Comparison of ENCODE assay signal across 7 mouse cellular contexts in the genomic region with DNA sequence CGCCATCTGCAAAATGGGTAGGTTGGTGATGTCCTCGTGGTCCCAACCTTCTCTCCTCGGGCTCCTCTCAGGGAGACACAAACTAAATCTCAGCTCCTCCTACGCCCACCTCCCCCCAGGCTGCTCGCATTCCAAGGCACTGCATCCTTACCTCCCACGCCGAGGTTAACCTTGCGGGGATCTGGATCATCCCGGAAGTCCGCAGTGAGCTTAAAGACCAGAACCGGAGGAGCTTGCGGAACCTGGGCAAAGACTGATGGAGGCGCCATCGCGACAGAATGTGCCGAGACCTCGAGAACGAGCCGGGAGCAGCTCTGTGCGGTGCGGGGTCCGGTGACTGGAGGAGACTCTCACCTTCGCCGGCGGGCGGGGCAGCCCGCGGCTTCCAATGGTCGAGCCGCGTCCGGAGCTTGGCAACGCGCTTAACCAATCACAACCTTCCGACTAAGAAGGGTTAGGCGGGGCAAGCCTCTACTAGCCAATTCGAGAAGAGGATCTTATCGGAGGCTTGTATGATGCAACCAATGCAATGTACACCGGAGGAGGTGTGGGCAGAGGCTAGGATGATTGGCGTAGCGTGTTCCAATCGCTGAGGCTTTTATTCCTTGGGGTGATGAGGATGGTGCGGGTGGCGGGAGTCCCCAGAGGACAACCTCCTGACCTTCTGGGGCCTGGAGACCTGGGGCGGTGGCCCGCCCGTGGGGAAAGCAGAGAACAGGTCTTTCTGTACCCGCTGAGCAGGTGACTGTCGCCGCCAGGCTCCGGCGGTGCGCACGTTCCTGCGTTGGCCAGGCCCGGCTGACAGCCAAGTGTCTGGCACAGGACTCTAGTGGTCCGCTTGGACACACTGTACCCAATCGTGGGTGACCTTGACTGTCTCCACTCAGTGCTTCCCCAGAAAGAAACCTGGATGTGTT. TPM values are rescaled to one million over a fixed set of nuclear protein-coding genes. Genes with fewer than 3 reads are reported as not detected.
DNase-seq lines count a peak whose midpoint lies in the region; ATAC-seq lines count a peak whose summit lies in the region.

A gene (minus strand): TSS at position 419 of the 917 bp plus-strand sequence.

- H3K9me3 ChIP-seq in embryonic facial prominence, embryonic 11.5 days (replicated peaks; ENCODE audit: control insufficient read depth, low read length): no peaks in the 10 kb centered on the region
- H3K9me3 ChIP-seq in limb, embryonic 10.5 days (replicated peaks): no peaks in the 10 kb centered on the region
- H3K9me3 ChIP-seq in midbrain, embryonic 13.5 days: no peaks in the 10 kb centered on the region

- H3K4me3 ChIP-seq in embryonic facial prominence, embryonic 11.5 days (ENCODE audit: low read depth, low read length): peak within 1 kb of the TSS; percentile 74
- peak within 1 kb of the TSS; percentile 85 for H3K4me3 ChIP-seq in limb, embryonic 10.5 days
- H3K4me3 ChIP-seq in midbrain, embryonic 13.5 days (replicated peaks): peak within 1 kb of the TSS; percentile 64

- H3K27me3 ChIP-seq in embryonic facial prominence, embryonic 11.5 days (ENCODE audit: control insufficient read depth, insufficient read depth, low read length): no peaks in the 10 kb centered on the region
- H3K27me3 ChIP-seq in limb, embryonic 10.5 days (ENCODE audit: low read depth, poor library complexity, severe bottlenecking): 0 out of 2 replicates have a peak, but pooled peaks cover 10% of the 10 kb centered on the region
- H3K27me3 ChIP-seq in midbrain, embryonic 13.5 days: peaks cover 17% of the 10 kb centered on the region; the same call in 1 of the 2 replicates

- DNase-seq in adrenal gland, postnatal 14 days: peak; percentile 97
- peak; percentile 99 for DNase-seq in embryonic facial prominence, embryonic 11.5 days (ENCODE audit: low spot score)
- DNase-seq in kidney, adult 11 months: peak; percentile 99
- DNase-seq in limb, embryonic 10.5 days (ENCODE audit: low spot score): peak; percentile 92
- DNase-seq in spleen, adult 12 weeks (ENCODE audit: low spot score): peak; percentile 87

- H3K4me2 ChIP-seq in embryonic facial prominence, embryonic 11.5 days (ENCODE audit: low read depth, low read length): peak within 1 kb of the TSS; percentile 73
- peak within 1 kb of the TSS; percentile 76 for H3K4me2 ChIP-seq in midbrain, embryonic 13.5 days (replicated peaks)

- WGBS in embryonic facial prominence, embryonic 11.5 days: under 1% methylated on average over 58 of the region's 58 CpGs
- under 1% methylated on average over 58 of the region's 58 CpGs for WGBS in limb, embryonic 10.5 days
- under 1% methylated on average over 58 of the region's 58 CpGs for WGBS in midbrain, embryonic 13.5 days

- peak within 1 kb of the TSS; percentile 73 for H3K9ac ChIP-seq in embryonic facial prominence, embryonic 11.5 days (replicated peaks; ENCODE audit: low read length)
- H3K9ac ChIP-seq in midbrain, embryonic 13.5 days (replicated peaks): peak within 1 kb of the TSS; percentile 73

- peaks cover 2% of the 10 kb centered on the region; the same call in 1 of the 2 replicates for H3K4me1 ChIP-seq in embryonic facial prominence, embryonic 11.5 days (ENCODE audit: control insufficient read depth, insufficient read depth, low read length)
- H3K4me1 ChIP-seq in limb, embryonic 10.5 days: peaks cover 31% of the 10 kb centered on the region
- H3K4me1 ChIP-seq in midbrain, embryonic 13.5 days (replicated peaks): peaks cover 44% of the 10 kb centered on the region

- peak; percentile 99 for ATAC-seq in embryonic facial prominence, embryonic 11.5 days (replicated peaks; ENCODE audit: insufficient number of reproducible peaks, low FRiP score, low TSS enrichment, low read depth)
- ATAC-seq in granulocyte monocyte progenitor cell, adult 5-6 weeks (replicated peaks; ENCODE audit: poor library complexity, severe bottlenecking): peak; percentile 96
- ATAC-seq in midbrain, embryonic 13.5 days: peak; percentile 100

- no peaks in the 10 kb centered on the region for H3K36me3 ChIP-seq in embryonic facial prominence, embryonic 11.5 days (replicated peaks; ENCODE audit: control insufficient read depth, insufficient read depth, low read depth, low read length)
- H3K36me3 ChIP-seq in limb, embryonic 10.5 days: 0 out of 2 replicates have a peak, but pooled peaks cover under 1% of the 10 kb centered on the region
- no peaks in the 10 kb centered on the region for H3K36me3 ChIP-seq in midbrain, embryonic 13.5 days

- H3K27ac ChIP-seq in embryonic facial prominence, embryonic 11.5 days (replicated peaks; ENCODE audit: low read depth, low read length): no peak within 1 kb of the TSS
- peak within 1 kb of the TSS; percentile 90 for H3K27ac ChIP-seq in limb, embryonic 10.5 days
- H3K27ac ChIP-seq in midbrain, embryonic 13.5 days: peak within 1 kb of the TSS; percentile 70

RNA-seq across cellular contexts. Expression of the gene that starts here (rescaled TPM):
- total RNA-seq in adrenal gland, postnatal 14 days (2021): 184 and 213 TPM in 2 replicates
- polyA plus RNA-seq in embryonic facial prominence, embryonic 11.5 days (2014; fragmentation: Nextera tagmentation; extraction: Ambion mirVana): 44.5 and 46.3 TPM in 2 replicates
- 22.6 and 36.8 TPM in 2 replicates for total RNA-seq in granulocyte monocyte progenitor cell, adult 5-6 weeks (2014; fragmentation: Nextera tagmentation)
- 17.3 and 21.5 TPM in 2 replicates for total RNA-seq in granulocyte monocyte progenitor cell, adult 5-6 weeks (2017)
- 53.9 and 64.8 TPM in 2 replicates for polyA plus RNA-seq in limb, embryonic 10.5 days (2016; fragmentation: Nextera tagmentation; extraction: Ambion mirVana)
- polyA plus RNA-seq in midbrain, embryonic 13.5 days (2015; fragmentation: Nextera tagmentation; extraction: Ambion mirVana): 67.3 and 73.2 TPM in 2 replicates
